Mouse (Mus musculus): ENCODE measurements around the gene Dst. TPM values are rescaled to one million over a fixed set of nuclear protein-coding genes. Genes with fewer than 3 reads are reported as not detected.
A peak's percentile ranks its signal among the peaks of the same experiment; 100 is the strongest.

Gene Dst
- polyA plus RNA-seq, 1 experiment from 2014 or later = 49.1 TPM

GRCm38 (mm10) chr1:34072262-34072661, 164.2 kb downstream of the Dst start:
- Histone ChIP-seq H3K9me3 (no peaks in the 10 kb centered on the region), H3K4me2 (replicated peaks) (no peak overlapping the region), H3K27me3 (replicated peaks) (no peaks in the 10 kb centered on the region), H3K9ac (no peak overlapping the region), H3K4me3 (no peak overlapping the region), H3K4me1 (peaks cover 23% of the 10 kb centered on the region), H3K36me3 (no peaks in the 10 kb centered on the region), H3K27ac (no peak overlapping the region)
- ATAC-seq (ENCODE audit: low FRiP score, low read depth) = no peak
- 87% methylated on average over 7 of the region's 7 CpGs for WGBS

GRCm38 (mm10) chr1:34073436-34074169, 165.6 kb downstream of the Dst start:
- peak; percentile 23; the same call in 1 of the 2 replicates for ATAC-seq (ENCODE audit: low FRiP score, low read depth)
- Histone ChIP-seq H3K4me3 (no peak overlapping the region), H3K4me1 (peaks cover 26% of the 10 kb centered on the region), H3K4me2 (replicated peaks) (no peak overlapping the region), H3K27me3 (replicated peaks) (no peaks in the 10 kb centered on the region), H3K9ac (no peak overlapping the region), H3K27ac (no peak overlapping the region), H3K36me3 (no peaks in the 10 kb centered on the region), H3K9me3 (no peaks in the 10 kb centered on the region)
- WGBS = 38% methylated on average over 10 of the region's 10 CpGs

- Histone ChIP-seq H3K27ac (no peak overlapping the region), H3K4me3 (no peak overlapping the region), H3K36me3 (no peaks in the 10 kb centered on the region), H3K4me2 (replicated peaks) (peak overlapping the region; percentile 32), H3K4me1 (peaks cover 26% of the 10 kb centered on the region), H3K9me3 (no peaks in the 10 kb centered on the region), H3K27me3 (replicated peaks) (no peaks in the 10 kb centered on the region), H3K9ac (no peak overlapping the region)
- WGBS = 21% methylated on average over 15 of the region's 15 CpGs
- ATAC-seq (ENCODE audit: low FRiP score, low read depth) = 0 out of 2 replicates have a peak, but pooled peaks have one; percentile 46
These were observed 166.5 kb downstream of the Dst start for GRCm38 (mm10) chr1:34074245-34075187.

- Histone ChIP-seq H3K9me3 (no peaks in the 10 kb centered on the region), H3K4me2 (replicated peaks) (peak overlapping the region; percentile 38), H3K27ac (no peak overlapping the region), H3K27me3 (replicated peaks) (no peaks in the 10 kb centered on the region), H3K36me3 (no peaks in the 10 kb centered on the region), H3K9ac (no peak overlapping the region), H3K4me1 (peaks cover 26% of the 10 kb centered on the region), H3K4me3 (no peak overlapping the region)
- ATAC-seq (ENCODE audit: low FRiP score, low read depth) = 0 out of 2 replicates have a peak, but pooled peaks have one; percentile 37
- WGBS = 11% methylated on average over 12 of the region's 12 CpGs
These were observed 168.8 kb downstream of the Dst start for GRCm38 (mm10) chr1:34076701-34077421.

GRCm38 (mm10) chr1:34077422-34077790, 169.4 kb downstream of the Dst start:
- no peak for ATAC-seq (ENCODE audit: low FRiP score, low read depth)
- no peak overlapping the region for H3K9ac ChIP-seq
- H3K36me3 ChIP-seq = no peaks in the 10 kb centered on the region
- no peaks in the 10 kb centered on the region for H3K27me3 ChIP-seq (replicated peaks)
- no peak overlapping the region for H3K27ac ChIP-seq
- H3K4me1 ChIP-seq = peaks cover 26% of the 10 kb centered on the region
- 26% methylated on average over 7 of the region's 7 CpGs for WGBS
- H3K9me3 ChIP-seq = no peaks in the 10 kb centered on the region
- H3K4me3 ChIP-seq = no peak overlapping the region
- peak overlapping the region; percentile 38 for H3K4me2 ChIP-seq (replicated peaks)

- no peak for ATAC-seq (ENCODE audit: low FRiP score, low read depth)
- Histone ChIP-seq H3K4me2 (replicated peaks) (no peak overlapping the region), H3K36me3 (no peaks in the 10 kb centered on the region), H3K4me3 (no peak overlapping the region), H3K4me1 (peaks cover 26% of the 10 kb centered on the region), H3K27ac (no peak overlapping the region), H3K9me3 (no peaks in the 10 kb centered on the region), H3K9ac (no peak overlapping the region), H3K27me3 (replicated peaks) (no peaks in the 10 kb centered on the region)
- WGBS = 92% methylated on average over 6 of the region's 6 CpGs
These were observed 169.9 kb downstream of the Dst start for GRCm38 (mm10) chr1:34077941-34078340.

- Histone ChIP-seq H3K4me1 (0 out of 2 replicates have a peak, but pooled peaks cover 3% of the 10 kb centered on the region), H3K36me3 (peaks cover 22% of the 10 kb centered on the region), H3K4me3 (no peak overlapping the region), H3K9ac (no peak overlapping the region), H3K27me3 (replicated peaks) (no peaks in the 10 kb centered on the region), H3K9me3 (peaks cover 9% of the 10 kb centered on the region), H3K27ac (no peak overlapping the region), H3K4me2 (replicated peaks) (no peak overlapping the region)
- WGBS = 95% methylated on average over 3 of the region's 3 CpGs
- no peak for ATAC-seq (ENCODE audit: low FRiP score, low read depth)
These were observed 181.0 kb downstream of the Dst start for GRCm38 (mm10) chr1:34089011-34089410.

GRCm38 (mm10) chr1:34090700-34091099, 182.7 kb downstream of the Dst start:
- H3K4me1 ChIP-seq = 0 out of 2 replicates have a peak, but pooled peaks cover 3% of the 10 kb centered on the region
- no peak overlapping the region for H3K27ac ChIP-seq
- WGBS = 58% methylated on average over 7 of the region's 7 CpGs
- peaks cover 22% of the 10 kb centered on the region for H3K36me3 ChIP-seq
- no peak overlapping the region for H3K9ac ChIP-seq
- no peaks in the 10 kb centered on the region for H3K27me3 ChIP-seq (replicated peaks)
- no peak for ATAC-seq (ENCODE audit: low FRiP score, low read depth)
- peaks cover 9% of the 10 kb centered on the region for H3K9me3 ChIP-seq
- H3K4me2 ChIP-seq (replicated peaks) = no peak overlapping the region
- no peak overlapping the region for H3K4me3 ChIP-seq

- H3K4me2 ChIP-seq (replicated peaks) = no peak overlapping the region
- H3K36me3 ChIP-seq = peaks cover 5% of the 10 kb centered on the region; the same call in 1 of the 2 replicates
- H3K27me3 ChIP-seq (replicated peaks) = no peaks in the 10 kb centered on the region
- 0 out of 2 replicates have a peak, but pooled peaks cover 3% of the 10 kb centered on the region for H3K4me1 ChIP-seq
- ATAC-seq (ENCODE audit: low FRiP score, low read depth) = no peak
- WGBS = 95% methylated on average over 7 of the region's 7 CpGs
- no peak overlapping the region for H3K27ac ChIP-seq
- no peak overlapping the region for H3K9ac ChIP-seq
- no peak overlapping the region for H3K4me3 ChIP-seq
- H3K9me3 ChIP-seq = peaks cover 3% of the 10 kb centered on the region; the same call in 1 of the 2 replicates
These were observed 185.6 kb downstream of the Dst start for GRCm38 (mm10) chr1:34093652-34094051.

- Histone ChIP-seq H3K4me1 (0 out of 2 replicates have a peak, but pooled peaks cover 5% of the 10 kb centered on the region), H3K9ac (no peak overlapping the region), H3K4me2 (replicated peaks) (no peak overlapping the region), H3K9me3 (peaks cover 3% of the 10 kb centered on the region; the same call in 1 of the 2 replicates), H3K4me3 (no peak overlapping the region), H3K27me3 (replicated peaks) (no peaks in the 10 kb centered on the region), H3K27ac (no peak overlapping the region), H3K36me3 (peaks cover 3% of the 10 kb centered on the region; the same call in 1 of the 2 replicates)
- no peak for ATAC-seq (ENCODE audit: low FRiP score, low read depth)
- WGBS = 68% methylated on average over 5 of the region's 5 CpGs
These were observed 186.3 kb downstream of the Dst start for GRCm38 (mm10) chr1:34094301-34094700.

GRCm38 (mm10) chr1:34095173-34095572, 187.1 kb downstream of the Dst start:
- H3K27me3 ChIP-seq (replicated peaks) = no peaks in the 10 kb centered on the region
- H3K9me3 ChIP-seq = no peaks in the 10 kb centered on the region
- no peak overlapping the region for H3K4me2 ChIP-seq (replicated peaks)
- 0 out of 2 replicates have a peak, but pooled peaks cover 5% of the 10 kb centered on the region for H3K4me1 ChIP-seq
- H3K36me3 ChIP-seq = no peaks in the 10 kb centered on the region
- H3K4me3 ChIP-seq = no peak overlapping the region
- H3K9ac ChIP-seq = no peak overlapping the region
- no peak overlapping the region for H3K27ac ChIP-seq
- WGBS = 68% methylated on average over 4 of the region's 4 CpGs
- ATAC-seq (ENCODE audit: low FRiP score, low read depth) = no peak

Data from neural tube, embryonic 12.5 days (tissue).